Mouse (Mus musculus) olfactory bulb, adult 2 months (tissue): ENCODE results near the gene Rhebl1. TPM values are rescaled to one million over a fixed set of nuclear protein-coding genes. Genes with fewer than 3 reads are reported as not detected.

Source experiments
- H3K27ac ChIP-seq: fragments of 200-500 bp; 2 replicates; pipeline ENCODE4 v1.5.1; 2012; ENCODE audit warnings: low read depth, low read length; ENCODE audit not compliant: insufficient read depth
- H3K4me1 ChIP-seq: fragments of 200-500 bp; 2 replicates; pipeline ENCODE4 v1.6.1; 2012; ENCODE audit warnings: low read length; ENCODE audit not compliant: control insufficient read depth, insufficient read depth
- H3K4me3 ChIP-seq: fragments of 200-500 bp; 2 replicates; pipeline ENCODE4 v1.5.1; 2012; ENCODE audit warnings: mild to moderate bottlenecking, low read depth, low read length, moderate library complexity; ENCODE audit not compliant: insufficient read depth
- CTCF ChIP-seq: fragments of 200-500 bp; IDR thresholded peaks from 2 replicates; pipeline ENCODE4 v1.5.1; 2012; ENCODE audit warnings: low read depth, mild to moderate bottlenecking, low read length, moderate library complexity; ENCODE audit not compliant: insufficient read depth
- POLR2A ChIP-seq: fragments of 200-500 bp; IDR thresholded peaks from 2 replicates; pipeline ENCODE4 v1.6.1; 2012; ENCODE audit warnings: mild to moderate bottlenecking, low read depth, low read length, moderate library complexity; ENCODE audit not compliant: insufficient read depth
- WGBS: fragments of 180-500 bp; shearing (Covaris S2); methylation state at CpG from one replicate; pipeline ENCODE4 v1.1.7; 2018; 5-methylcytosine and 5-hydroxymethylcytosine counted together
- polyA plus RNA-seq: library from polyadenylated mRNA; stranded (reverse); fragments of >200 nt; gene quantifications from 2 replicates; pipeline ENCODE4 v1.2.4, GENCODE M21; 2012; ENCODE audit warnings: low replicate concordance; ENCODE audit not compliant: missing spikeins, insufficient read depth, insufficient read length

The Rhebl1 gene
- polyA plus RNA-seq, 1 experiment = not detected

- TF ChIP-seq CTCF = no peak
- TF ChIP-seq POLR2A = no peak
- Histone ChIP-seq H3K4me3 (no peak overlapping the region), H3K27ac (no peak overlapping the region), H3K4me1 (peaks cover 20% of the 10 kb centered on the region)
- 88% methylated on average over 2 of the region's 2 CpGs for WGBS
These were observed 49.2 kb downstream of the Rhebl1 start for GRCm38 (mm10) chr15:98845149-98845548.

- WGBS = 88% methylated on average over 11 of the region's 11 CpGs
- TF ChIP-seq POLR2A (no peak), CTCF (no peak)
- Histone ChIP-seq H3K4me1 (peaks cover 20% of the 10 kb centered on the region), H3K4me3 (no peak overlapping the region), H3K27ac (no peak overlapping the region)
These were observed 50.6 kb downstream of the Rhebl1 start for GRCm38 (mm10) chr15:98843595-98844223.

- no peak overlapping the region for H3K4me3 ChIP-seq
- WGBS = 93% methylated on average over 30 of the region's 30 CpGs
- H3K4me1 ChIP-seq = peaks cover 20% of the 10 kb centered on the region
- no peak for TF ChIP-seq POLR2A
- TF ChIP-seq CTCF = no peak
- no peak overlapping the region for H3K27ac ChIP-seq
These were observed 54.4 kb downstream of the Rhebl1 start for GRCm38 (mm10) chr15:98839671-98840585.

- no peak for TF ChIP-seq CTCF
- no peak for TF ChIP-seq POLR2A
- Histone ChIP-seq H3K4me1 (peaks cover 20% of the 10 kb centered on the region), H3K27ac (no peak overlapping the region), H3K4me3 (no peak overlapping the region)
- WGBS = 93% methylated on average over 14 of the region's 14 CpGs
These were observed 55.2 kb downstream of the Rhebl1 start for GRCm38 (mm10) chr15:98839161-98839560.

- Histone ChIP-seq H3K27ac (no peak overlapping the region), H3K4me3 (no peak overlapping the region), H3K4me1 (peaks cover 8% of the 10 kb centered on the region)
- 76% methylated on average over 4 of the region's 4 CpGs for WGBS
- no peak for TF ChIP-seq CTCF
- TF ChIP-seq POLR2A = no peak
These were observed 56.6 kb downstream of the Rhebl1 start for GRCm38 (mm10) chr15:98837743-98838103.

- Histone ChIP-seq H3K4me3 (no peak overlapping the region), H3K27ac (no peak overlapping the region), H3K4me1 (peaks cover 7% of the 10 kb centered on the region; the same call in 1 of the 2 replicates)
- no peak for TF ChIP-seq CTCF
- TF ChIP-seq POLR2A = no peak
- 94% methylated on average over 21 of the region's 21 CpGs for WGBS
These were observed 57.2 kb downstream of the Rhebl1 start for GRCm38 (mm10) chr15:98837006-98837742.

- Histone ChIP-seq H3K27ac (no peak overlapping the region), H3K4me1 (0 out of 2 replicates have a peak, but pooled peaks cover 3% of the 10 kb centered on the region), H3K4me3 (no peak overlapping the region)
- WGBS = 94% methylated on average over 14 of the region's 14 CpGs
- TF ChIP-seq CTCF = no peak
- no peak for TF ChIP-seq POLR2A
These were observed 59.0 kb downstream of the Rhebl1 start for GRCm38 (mm10) chr15:98835291-98835690.

GRCm38 (mm10) chr15:98834059-98834458 lies 60.3 kb downstream of the Rhebl1 start:
- TF ChIP-seq POLR2A (no peak), CTCF (no peak)
- WGBS = 85% methylated on average over 13 of the region's 13 CpGs
- H3K27ac ChIP-seq = no peak overlapping the region
- H3K4me3 ChIP-seq = no peak overlapping the region
- H3K4me1 ChIP-seq = peaks cover 5% of the 10 kb centered on the region; the same call in 1 of the 2 replicates

- H3K27ac ChIP-seq = no peak overlapping the region
- H3K4me1 ChIP-seq = peaks cover 7% of the 10 kb centered on the region; the same call in 1 of the 2 replicates
- no peak overlapping the region for H3K4me3 ChIP-seq
- TF ChIP-seq POLR2A = no peak
- no peak for TF ChIP-seq CTCF
- WGBS = 86% methylated on average over 11 of the region's 11 CpGs
These were observed 61.1 kb downstream of the Rhebl1 start for GRCm38 (mm10) chr15:98833281-98833680.
